Mouse (Mus musculus) CH12.LX (cell line): ENCODE data around the gene Rab5b. TPM values are rescaled to one million over a fixed set of nuclear protein-coding genes. Genes with fewer than 3 reads are reported as not detected.

Source experiments
- DNase-seq: peaks from one replicate; pipeline ENCODE4 v3.0.0-alpha.2; 2013; ENCODE audit errors: extremely low read depth
- H3K27ac ChIP-seq: 2 replicates; pipeline ENCODE4 v1.5.1; 2012; ENCODE audit warnings: low read depth, mild to moderate bottlenecking, control low read depth, moderate library complexity; ENCODE audit not compliant: insufficient read depth
- H3K27me3 ChIP-seq: replicated peaks from 2 replicates; pipeline ENCODE3; 2012; ENCODE audit warnings: inconsistent platforms
- H3K36me3 ChIP-seq, 2 experiments: replicated peaks in 1 of 2; 2 replicates each; pipeline versions ENCODE3 to v1.6.1; 2012; ENCODE audit warnings: inconsistent platforms in 1 of 2, low read length in 1 of 2, mild to moderate bottlenecking in 1 of 2, mixed read lengths in 1 of 2, moderate library complexity in 1 of 2; ENCODE audit not compliant: control insufficient read depth in 1 of 2, insufficient read depth in 1 of 2
- H3K4me1 ChIP-seq, 2 experiments: 2 replicates each; pipeline ENCODE4 v1.6.1; 2012; ENCODE audit warnings: inconsistent platforms in 1 of 2, moderate library complexity in 1 of 2; ENCODE audit not compliant: insufficient read depth in 2 of 2, control insufficient read depth in 1 of 2
- H3K4me2 ChIP-seq: 2 replicates; pipeline ENCODE4 v1.6.1; 2012; ENCODE audit warnings: low read depth, mild to moderate bottlenecking, control low read depth; ENCODE audit not compliant: poor library complexity, insufficient read depth, severe bottlenecking
- H3K4me3 ChIP-seq, 3 experiments: fragments of 150-350 bp in 1 of 3; sonication (generic) in 1 of 3; replicated peaks in 1 of 3; 2 replicates each; pipeline versions ENCODE3 to v1.5.1; 2011 to 2012; ENCODE audit warnings: low read depth in 2 of 3, low read length in 2 of 3, mild to moderate bottlenecking in 2 of 3, moderate library complexity in 2 of 3, control low read depth in 1 of 3, improper control_type of control experiment in 1 of 3, inconsistent platforms in 1 of 3, mixed read lengths in 1 of 3; ENCODE audit not compliant: poor library complexity in 1 of 3
- H3K79me2 ChIP-seq: replicated peaks from 2 replicates; pipeline ENCODE4 v1.6.1; 2012; ENCODE audit warnings: mild to moderate bottlenecking, moderate library complexity; ENCODE audit not compliant: control insufficient read depth, poor library complexity, insufficient read depth, severe bottlenecking; ENCODE audit errors: extremely low read depth
- H3K9ac ChIP-seq: 2 replicates; pipeline ENCODE4 v1.6.1; 2012; ENCODE audit warnings: low read depth, mild to moderate bottlenecking, control low read depth, moderate library complexity; ENCODE audit not compliant: insufficient read depth
- H3K9me3 ChIP-seq: replicated peaks from 2 replicates; pipeline ENCODE3; 2012; ENCODE audit warnings: low read length, inconsistent platforms, mixed read lengths
- BHLHE40 ChIP-seq: IDR thresholded peaks from 2 replicates; pipeline ENCODE4 v1.6.1; 2011; ENCODE audit warnings: mild to moderate bottlenecking, low read depth, low read length, improper control_type of control experiment
- CHD1 ChIP-seq: IDR thresholded peaks from 2 replicates; pipeline ENCODE4 v1.6.1; 2012; ENCODE audit warnings: low read depth, low read length, improper control_type of control experiment, inconsistent platforms
- E2F4 ChIP-seq: IDR thresholded peaks from 2 replicates; pipeline ENCODE4 v1.6.1; 2011; ENCODE audit warnings: low read depth, low read length, improper control_type of control experiment; ENCODE audit not compliant: insufficient replicate concordance
- ELF1 ChIP-seq: IDR thresholded peaks from 2 replicates; pipeline ENCODE4 v1.6.1; 2014; ENCODE audit warnings: low read depth, mild to moderate bottlenecking, inconsistent platforms, low read length, improper control_type of control experiment
- EP300 ChIP-seq: IDR thresholded peaks from 2 replicates; pipeline ENCODE4 v1.6.1; 2011; ENCODE audit warnings: low read length, improper control_type of control experiment
- JUN ChIP-seq: IDR thresholded peaks from 2 replicates; pipeline ENCODE4 v1.6.1; 2011; ENCODE audit warnings: low read depth, mild to moderate bottlenecking, low read length, improper control_type of control experiment, moderate library complexity; ENCODE audit not compliant: insufficient read depth
- JUND ChIP-seq: conservative IDR thresholded peaks from 2 replicates; pipeline ENCODE4 v1.6.1; 2011; ENCODE audit warnings: low read depth, low read length, improper control_type of control experiment
- KAT2A ChIP-seq: IDR thresholded peaks from 2 replicates; pipeline ENCODE4 v1.6.1; 2012; ENCODE audit warnings: low read length, improper control_type of control experiment, inconsistent platforms; ENCODE audit not compliant: insufficient replicate concordance
- MAFK ChIP-seq: IDR thresholded peaks from 2 replicates; pipeline ENCODE4 v1.6.1; 2011; ENCODE audit warnings: low read length, improper control_type of control experiment; ENCODE audit not compliant: insufficient replicate concordance
- MAZ ChIP-seq: IDR thresholded peaks from 2 replicates; pipeline ENCODE4 v1.6.1; 2012; ENCODE audit warnings: low read depth, mild to moderate bottlenecking, inconsistent platforms, low read length, improper control_type of control experiment, moderate library complexity
- MYC ChIP-seq: IDR thresholded peaks from 2 replicates; pipeline ENCODE4 v1.6.1; 2011; ENCODE audit warnings: low read depth, mild to moderate bottlenecking, improper control_type of control experiment, low read length
- NRF1 ChIP-seq: IDR thresholded peaks from 2 replicates; pipeline ENCODE4 v1.6.1; 2014; ENCODE audit warnings: low read depth, mild to moderate bottlenecking, inconsistent platforms, low read length, improper control_type of control experiment, moderate library complexity
- POLR2A ChIP-seq: IDR thresholded peaks from 2 replicates; pipeline ENCODE4 v1.6.1; 2011; ENCODE audit warnings: low read depth, mild to moderate bottlenecking, improper control_type of control experiment, low read length
- POLR2AphosphoS2 ChIP-seq: IDR thresholded peaks from 2 replicates; pipeline ENCODE4 v1.6.1; 2011; ENCODE audit warnings: low read depth, low read length, improper control_type of control experiment
- RAD21 ChIP-seq: IDR thresholded peaks from 2 replicates; pipeline ENCODE4 v1.6.1; 2011; ENCODE audit warnings: low read depth, mild to moderate bottlenecking, low read length, improper control_type of control experiment, moderate library complexity
- SMC3 ChIP-seq: IDR thresholded peaks from 2 replicates; pipeline ENCODE4 v1.6.1; 2011; ENCODE audit warnings: low read depth, low read length, improper control_type of control experiment
- USF1 ChIP-seq: IDR thresholded peaks from 2 replicates; pipeline ENCODE4 v1.6.1; 2014; ENCODE audit warnings: low read depth, mild to moderate bottlenecking, inconsistent platforms, low read length, improper control_type of control experiment
- ZKSCAN1 ChIP-seq: IDR thresholded peaks from 2 replicates; pipeline ENCODE4 v1.6.1; 2012; ENCODE audit warnings: low read depth, inconsistent platforms, low read length, improper control_type of control experiment, borderline replicate concordance
- dilution Hi-C: fragments of 300-500 bp; cut with MboI; formaldehyde crosslinking; loops from 2 replicates; pipeline ENCODE4 v1.14.3; 2020; ENCODE audit warnings: low sequenced_read_pairs; ENCODE audit not compliant: extremely low pct_unique_long_range_greater_than_20kb, extremely low pct_ligation_motif_present
- in situ Hi-C: fragments of 300-500 bp; cut with MboI; formaldehyde crosslinking; loops from 3 replicates; pipeline ENCODE4 v1.14.3; 2019; ENCODE audit warnings: low sequenced_read_pairs, low pct_ligation_motif_present, low pct_unique_long_range_greater_than_20kb, mixed read lengths
- polyA plus RNA-seq: library from polyadenylated mRNA; unstranded; fragments of >175 nt; gene quantifications from 2 replicates; pipeline ENCODE4 v1.2.1, GENCODE M21; 2012; ENCODE audit warnings: low read depth; ENCODE audit not compliant: insufficient read length
- total RNA-seq, 2 experiments: library from RNA; depleted of rRNA; stranded (reverse); fragments of 300-350 nt in 1 of 2; fragments of >200 nt in 1 of 2; gene quantifications; 2 replicates each; pipeline ENCODE4 v1.2.3; 2012 to 2014

Gene Rab5b
- total and polyA plus RNA-seq, 3 experiments = 20.4 to 34.4 (median 27.4) TPM

- peaks cover 3% of the 10 kb centered on the region for H3K27me3 ChIP-seq
- H3K9ac ChIP-seq = peak overlapping the region; percentile 50
- in situ Hi-C loops (no loop called here), dilution Hi-C loops (no loop called here)
- 0 out of 2 replicates have a peak, but pooled peaks cover 3% of the 10 kb centered on the region for H3K79me2 ChIP-seq
- H3K27ac ChIP-seq = no peak overlapping the region
- no peaks in the 10 kb centered on the region for H3K36me3 ChIP-seq
- H3K9me3 ChIP-seq = no peaks in the 10 kb centered on the region
- TF ChIP-seq BHLHE40 (no peak), EP300 (no peak), JUND (no peak), CHD1 (no peak)
- H3K4me1 ChIP-seq = peaks cover 5 to 29% of the 10 kb centered on the region in 2 experiments
- no peak for DNase-seq
- peak overlapping the region; percentile 59 to 84 (median 83) for H3K4me3 ChIP-seq
- H3K4me2 ChIP-seq = peak overlapping the region; percentile 74
Measured at GRCm38 (mm10) chr10:128743235-128743634, 47.2 kb upstream of the Rab5b start.

DNA sequence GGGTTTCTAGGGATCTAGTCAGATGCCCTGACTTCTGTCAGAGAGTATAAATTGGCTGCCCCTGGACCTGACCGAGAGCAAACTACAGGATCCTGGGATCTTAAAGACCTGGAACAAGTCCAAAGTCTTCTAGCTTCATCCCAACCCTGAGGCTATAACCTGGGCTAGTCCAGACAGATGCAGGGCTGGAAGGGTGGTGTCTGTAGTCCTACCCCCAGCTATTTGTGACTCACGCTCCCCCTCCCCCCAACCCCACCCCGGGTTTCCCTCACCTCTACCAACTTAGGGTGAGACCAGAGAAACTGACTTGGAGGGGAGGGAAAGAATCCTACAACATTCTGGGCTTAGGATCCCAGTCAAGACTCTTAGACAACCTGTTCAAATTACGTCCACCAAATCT, 46.6 kb upstream of the Rab5b start:
- TF ChIP-seq SMC3 (no peak), JUND (no peak), MAZ (no peak), MYC (no peak), JUN (no peak), RAD21 (no peak), BHLHE40 (no peak), NRF1 (no peak), MAFK (no peak), ELF1 (no peak), USF1 (no peak), POLR2A (no peak), KAT2A (no peak), ZKSCAN1 (no peak), E2F4 (no peak), POLR2AphosphoS2 (no peak)
- dilution Hi-C loops = no loop called here

More for the DNA sequence above, 46.6 kb upstream of the Rab5b start:
- peaks cover 5 to 32% of the 10 kb centered on the region in 2 experiments for H3K4me1 ChIP-seq
- H3K4me3 ChIP-seq = peak overlapping the region in 2 of 3 experiments; percentile 83 to 84
- H3K9me3 ChIP-seq = no peaks in the 10 kb centered on the region
- peak overlapping the region; percentile 74 for H3K4me2 ChIP-seq
- 0 out of 2 replicates have a peak, but pooled peaks cover 3% of the 10 kb centered on the region for H3K79me2 ChIP-seq
- 0 out of 2 replicates have a peak overlapping the region, but pooled peaks have one; percentile 50 for H3K9ac ChIP-seq
- peaks cover 3% of the 10 kb centered on the region for H3K27me3 ChIP-seq
- H3K27ac ChIP-seq = no peak overlapping the region
- no peaks in the 10 kb centered on the region for H3K36me3 ChIP-seq
- no peak for DNase-seq
- in situ Hi-C loops = no loop called here
